Mouse (Mus musculus) cerebellum, adult 2 months (tissue): Measurements from ENCODE around the gene Rfc1.

Experiments used
- CTCF ChIP-seq: fragments of 200-500 bp; IDR thresholded peaks from 2 replicates; pipeline ENCODE4 v1.5.1; 2011; ENCODE audit warnings: low read depth, mild to moderate bottlenecking, control low read depth, low read length, moderate library complexity, borderline replicate concordance; ENCODE audit not compliant: insufficient read depth
- POLR2A ChIP-seq: fragments of 200-500 bp; IDR thresholded peaks from 2 replicates; pipeline ENCODE4 v1.6.1; 2011; ENCODE audit warnings: low read length, control low read depth, borderline replicate concordance; ENCODE audit not compliant: insufficient read depth

- TF ChIP-seq CTCF (no peak), POLR2A (no peak)
Observed at GRCm38 (mm10) chr5:65336075-65336355, 545 bp upstream of the Rfc1 start.
